Mouse (Mus musculus): Measurements from ENCODE around the gene Serpinb6b.

- TF ChIP-seq HCFC1 (IDR thresholded peaks at IDR 0.05; ENCODE audit: borderline replicate concordance, insufficient read depth, low read length), result no peak
- TF ChIP-seq MAFK (IDR thresholded peaks at IDR 0.05; ENCODE audit: insufficient read depth, low read depth, low read length), result no peak
These were observed 57.4 kb downstream of the Serpinb6b start for GRCm38 (mm10) chr13:33022371-33022770.

Measured in ES-E14 (cell line).